Mouse (Mus musculus) C2C12 (cell line): ENCODE measurements around the gene Tmem129. TPM values are rescaled to one million over a fixed set of nuclear protein-coding genes. Genes with fewer than 3 reads are reported as not detected.

ENCODE experiments used
- H3K27me3 ChIP-seq: one replicate; pipeline ENCODE4 v1.6.1; 2011; ENCODE audit not compliant: control insufficient read depth, insufficient read depth, insufficient read length
- H3K36me3 ChIP-seq: one replicate; pipeline ENCODE4 v1.6.1; 2011; ENCODE audit not compliant: control insufficient read depth, insufficient read depth
- H3K4me3 ChIP-seq: one replicate; pipeline ENCODE4 v1.5.1; 2011; ENCODE audit warnings: mild to moderate bottlenecking, control low read depth; ENCODE audit not compliant: poor library complexity, insufficient read depth, severe bottlenecking
- H3K79me2 ChIP-seq: one replicate; pipeline ENCODE4 v1.6.1; 2011; ENCODE audit not compliant: control insufficient read depth, insufficient read depth
- H3K79me3 ChIP-seq: one replicate; pipeline ENCODE4 v1.6.1; 2011; ENCODE audit warnings: low read depth, control low read depth
- H3ac ChIP-seq: one replicate; pipeline ENCODE3; 2011; ENCODE audit warnings: low read depth; ENCODE audit not compliant: control insufficient read depth, insufficient read length
- CEBPB ChIP-seq: IDR thresholded peaks from one replicate; pipeline ENCODE4 v1.6.1; 2011; ENCODE audit warnings: low read depth, mild to moderate bottlenecking, control low read depth, moderate library complexity
- CTCF ChIP-seq: IDR thresholded peaks from one replicate; pipeline ENCODE4 v1.5.1; 2011; ENCODE audit not compliant: control insufficient read depth, insufficient read depth, insufficient read length
- FOSL1 ChIP-seq: IDR thresholded peaks from one replicate; pipeline ENCODE4 v1.8.0; 2011; ENCODE audit warnings: mild to moderate bottlenecking, low read length; ENCODE audit not compliant: poor library complexity, insufficient read depth, severe bottlenecking
- MAX ChIP-seq: IDR thresholded peaks from one replicate; pipeline ENCODE4 v1.6.1; 2011; ENCODE audit warnings: mild to moderate bottlenecking, control low read depth
- MYOD1 ChIP-seq: IDR thresholded peaks from one replicate; pipeline ENCODE4 v1.6.1; 2011; ENCODE audit warnings: low read depth; ENCODE audit not compliant: control insufficient read depth, insufficient read length
- MYOG ChIP-seq: IDR thresholded peaks from one replicate; pipeline ENCODE4 v1.6.1; 2011; ENCODE audit not compliant: control insufficient read depth, insufficient read length; ENCODE audit errors: extremely low read depth
- USF1 ChIP-seq: IDR thresholded peaks from one replicate; pipeline ENCODE4 v1.6.1; 2011; ENCODE audit warnings: low read depth, mild to moderate bottlenecking, control low read depth, moderate library complexity
- polyA plus RNA-seq: library from polyadenylated mRNA; unstranded; fragments of >200 nt; fragmentation: generic; extraction: Trizol; gene quantifications from one replicate; pipeline ENCODE4 v1.2.1, GENCODE M21; 2012; ENCODE audit warnings: missing spikeins

Tmem129 gene
- polyA plus RNA-seq, 1 experiment, result 26.1 TPM

GRCm38 (mm10) chr5:33683897-33684652 is 25.9 kb upstream of the Tmem129 start:
- Histone ChIP-seq H3K79me3 (no peaks in the 10 kb centered on the region), H3K4me3 (no peak overlapping the region), H3K79me2 (no peaks in the 10 kb centered on the region), H3K36me3 (no peaks in the 10 kb centered on the region), H3ac (no peak overlapping the region), H3K27me3 (peaks cover 16% of the 10 kb centered on the region)
- TF ChIP-seq CTCF (peak; percentile 19), CEBPB (no peak)

GRCm38 (mm10) chr5:33682963-33683362 is 24.7 kb upstream of the Tmem129 start:
- Histone ChIP-seq H3K79me3 (no peaks in the 10 kb centered on the region), H3K4me3 (no peak overlapping the region), H3K27me3 (peaks cover 16% of the 10 kb centered on the region), H3ac (no peak overlapping the region), H3K36me3 (no peaks in the 10 kb centered on the region), H3K79me2 (no peaks in the 10 kb centered on the region)
- TF ChIP-seq CTCF (no peak), MAX (no peak), MYOD1 (no peak), USF1 (no peak), FOSL1 (no peak), CEBPB (no peak)

GRCm38 (mm10) chr5:33681611-33682388 is 23.6 kb upstream of the Tmem129 start:
- Histone ChIP-seq H3K36me3 (no peaks in the 10 kb centered on the region), H3ac (no peak overlapping the region), H3K79me3 (no peaks in the 10 kb centered on the region), H3K4me3 (no peak overlapping the region), H3K27me3 (peaks cover 12% of the 10 kb centered on the region), H3K79me2 (no peaks in the 10 kb centered on the region)
- TF ChIP-seq CTCF (no peak), MAX (no peak), MYOD1 (no peak), CEBPB (no peak), MYOG (no peak), USF1 (no peak), FOSL1 (no peak)

- Histone ChIP-seq H3K4me3 (no peak overlapping the region), H3ac (no peak overlapping the region), H3K79me2 (no peaks in the 10 kb centered on the region), H3K27me3 (peaks cover 5% of the 10 kb centered on the region), H3K79me3 (no peaks in the 10 kb centered on the region), H3K36me3 (no peaks in the 10 kb centered on the region)
- no peak for TF ChIP-seq CEBPB
- no peak for TF ChIP-seq MYOD1
- TF ChIP-seq CTCF, result no peak
Observed at GRCm38 (mm10) chr5:33681044-33681443, 22.8 kb upstream of the Tmem129 start.

- H3K79me3 ChIP-seq, result no peaks in the 10 kb centered on the region
- peaks cover 9% of the 10 kb centered on the region for H3K36me3 ChIP-seq
- H3K27me3 ChIP-seq, result peaks cover 5% of the 10 kb centered on the region
- H3K4me3 ChIP-seq, result no peak overlapping the region
- H3ac ChIP-seq, result no peak overlapping the region
- no peaks in the 10 kb centered on the region for H3K79me2 ChIP-seq
- no peak for TF ChIP-seq MYOD1
- TF ChIP-seq CTCF, result no peak
- TF ChIP-seq MAX, result no peak
- TF ChIP-seq FOSL1, result no peak
- TF ChIP-seq CEBPB, result no peak
- no peak for TF ChIP-seq USF1
- no peak for TF ChIP-seq MYOG
Observed at GRCm38 (mm10) chr5:33678244-33678643, 20.0 kb upstream of the Tmem129 start.

- H3K36me3 ChIP-seq, result peaks cover 31% of the 10 kb centered on the region
- H3K27me3 ChIP-seq, result no peaks in the 10 kb centered on the region
- peak; percentile 29 for TF ChIP-seq CTCF
- TF ChIP-seq CEBPB, result no peak
- TF ChIP-seq MYOG, result no peak
- TF ChIP-seq USF1, result no peak
- no peak for TF ChIP-seq MYOD1
- TF ChIP-seq MAX, result no peak
- no peak for TF ChIP-seq FOSL1
- H3K4me3 ChIP-seq, result no peak overlapping the region
- H3ac ChIP-seq, result no peak overlapping the region
- H3K79me3 ChIP-seq, result no peaks in the 10 kb centered on the region
- H3K79me2 ChIP-seq, result no peaks in the 10 kb centered on the region
Observed at GRCm38 (mm10) chr5:33675964-33676363, 17.7 kb upstream of the Tmem129 start.
